9 mouse cellular contexts compared by ENCODE assay signal in genomic region chr1:179261496-179261966, GRCm38 (mm10).
A peak's percentile ranks its signal among the peaks of the same experiment; 100 is the strongest.
DNase-seq lines count a peak whose midpoint lies in the region; ATAC-seq lines count a peak whose summit lies in the region.
"Had no signal": no experiment of that assay in that cellular context is flagged by ENCODE, and none has a peak within 500 bp of the region (broad histone marks: within the 10 kb centered on the region; RNA-seq: fewer than 3 reads in every experiment).

No protein-coding gene starts in this region.

- no peak for ATAC-seq in hindbrain, embryonic 14.5 days (ENCODE audit: low FRiP score)
- peak; percentile 72 for ATAC-seq in neural tube, embryonic 12.5 days (ENCODE audit: low FRiP score, low read depth)
- no peak for ATAC-seq in inflammation-experienced regulatory T-cells, adult 6 months

- no peaks in the 10 kb centered on the region for H3K36me3 ChIP-seq in hindbrain, embryonic 14.5 days (replicated peaks; ENCODE audit: control insufficient read depth, insufficient read depth)
- H3K36me3 ChIP-seq in neural tube, embryonic 12.5 days, result no peaks in the 10 kb centered on the region

- peak overlapping the region; percentile 36 for H3K9ac ChIP-seq in hindbrain, embryonic 14.5 days
- H3K9ac ChIP-seq in neural tube, embryonic 12.5 days, result 0 out of 2 replicates have a peak overlapping the region, but pooled peaks have one; percentile 9

- H3K4me3 ChIP-seq in hindbrain, embryonic 14.5 days (replicated peaks; ENCODE audit: low read length), result no peak overlapping the region
- H3K4me3 ChIP-seq in neural tube, embryonic 12.5 days, result no peak overlapping the region

- H3K27ac ChIP-seq in hindbrain, embryonic 14.5 days, result peak overlapping the region; percentile 82
- 0 out of 2 replicates have a peak overlapping the region, but pooled peaks have one; percentile 33 for H3K27ac ChIP-seq in neural tube, embryonic 12.5 days

- peaks cover 17% of the 10 kb centered on the region for H3K4me1 ChIP-seq in hindbrain, embryonic 14.5 days (replicated peaks; ENCODE audit: control insufficient read depth, insufficient read depth, low read length)
- peaks cover 11% of the 10 kb centered on the region for H3K4me1 ChIP-seq in neural tube, embryonic 12.5 days

- no peaks in the 10 kb centered on the region for H3K27me3 ChIP-seq in hindbrain, embryonic 14.5 days (ENCODE audit: control insufficient read depth, insufficient read depth, low read length)
- no peaks in the 10 kb centered on the region for H3K27me3 ChIP-seq in neural tube, embryonic 12.5 days (replicated peaks)

- no peak overlapping the region for H3K4me2 ChIP-seq in hindbrain, embryonic 14.5 days (replicated peaks)
- no peak overlapping the region for H3K4me2 ChIP-seq in neural tube, embryonic 12.5 days (replicated peaks)

- H3K9me3 ChIP-seq in hindbrain, embryonic 14.5 days (ENCODE audit: control insufficient read depth, low read length), result no peaks in the 10 kb centered on the region
- no peaks in the 10 kb centered on the region for H3K9me3 ChIP-seq in neural tube, embryonic 12.5 days

- 48% methylated on average over 11 of the region's 11 CpGs for WGBS in hindbrain, embryonic 14.5 days
- 34% methylated on average over 11 of the region's 11 CpGs for WGBS in neural tube, embryonic 12.5 days

- DNase-seq in adrenal gland, postnatal 14 days, result peak; percentile 9
- DNase-seq in adrenal gland, adult 8-10 months, result no peak
- peak; percentile 30 for DNase-seq in retina, postnatal 1 day
- no peak for DNase-seq in retina, embryonic 14.5 days (ENCODE audit: low spot score)
- peak; percentile 47 for DNase-seq in hindbrain, embryonic 14.5 days (ENCODE audit: low spot score)
- no peak for DNase-seq in heart, adult 8-10 months (ENCODE audit: low spot score)
- DNase-seq: lung, adult 2 months had no signal

Comparison
In these comparisons a context has a peak if more than half of its experiments do, and no peak if none do; other contexts are left out.
1. DNase-seq: peak in adrenal gland, postnatal 14 days (single experiment), retina, postnatal 1 day (single experiment) and hindbrain, embryonic 14.5 days (single experiment); none in adrenal gland, adult 8-10 months (single experiment), retina, embryonic 14.5 days (single experiment) and heart, adult 8-10 months (single experiment).